Mouse (Mus musculus) spleen, adult 2 months (tissue): Measurements from ENCODE around the gene Metap1d.

Experiments
- CTCF ChIP-seq: fragments of 200-500 bp; IDR thresholded peaks from 2 replicates; pipeline ENCODE4 v1.5.1; 2011; ENCODE audit warnings: mild to moderate bottlenecking, inconsistent platforms; ENCODE audit not compliant: insufficient read depth, insufficient read length, insufficient replicate concordance; ENCODE audit errors: extremely low read depth
- POLR2A ChIP-seq: fragments of 200-500 bp; IDR thresholded peaks from 2 replicates; pipeline ENCODE4 v1.6.1; 2011; ENCODE audit warnings: low read depth, low read length, inconsistent platforms

- TF ChIP-seq CTCF (no peak), POLR2A (no peak)
Measured at GRCm38 (mm10) chr2:71530391-71531123, 77.5 kb downstream of the Metap1d start.
